Mouse (Mus musculus) myocyte (in vitro differentiated cells): ENCODE measurements at regions not wholly inside any gene's neighbourhood (a gene's known extent, or its start where the extent isn't known, plus 50 kb on each side); places are given as distances from the start of the nearest gene placed in this dataset.

Experiments used
- H3K27me3 ChIP-seq: one replicate; pipeline ENCODE4 v1.6.1; 2011; ENCODE audit not compliant: control insufficient read depth, insufficient read depth, insufficient read length
- H3K36me3 ChIP-seq: one replicate; pipeline ENCODE4 v1.6.1; 2011; ENCODE audit not compliant: control insufficient read depth, insufficient read depth
- H3K4me2 ChIP-seq: one replicate; pipeline ENCODE4 v1.6.1; 2011; ENCODE audit warnings: low read depth, control low read depth
- H3K4me3 ChIP-seq: one replicate; pipeline ENCODE4 v1.5.1; 2011; ENCODE audit warnings: mild to moderate bottlenecking, control low read depth, moderate library complexity
- H3K79me2 ChIP-seq: one replicate; pipeline ENCODE4 v1.6.1; 2011; ENCODE audit not compliant: control insufficient read depth, insufficient read depth
- H3ac ChIP-seq: one replicate; pipeline ENCODE4 v1.6.1; 2011; ENCODE audit not compliant: control insufficient read depth, insufficient read length
- CEBPB ChIP-seq: IDR thresholded peaks from 2 replicates; pipeline ENCODE4 v1.6.1; 2011; ENCODE audit warnings: mild to moderate bottlenecking, moderate library complexity; ENCODE audit not compliant: poor library complexity, insufficient read depth, severe bottlenecking
- E2F4 ChIP-seq: IDR thresholded peaks from one replicate; pipeline ENCODE4 v1.6.1; 2011; ENCODE audit warnings: mild to moderate bottlenecking, control low read depth, moderate library complexity; ENCODE audit not compliant: insufficient read depth
- MAX ChIP-seq: IDR thresholded peaks from one replicate; pipeline ENCODE4 v1.6.1; 2011; ENCODE audit warnings: low read depth, mild to moderate bottlenecking, control low read depth
- MYOD1 ChIP-seq, 3 experiments: IDR thresholded peaks; one replicate each; pipeline ENCODE4 v1.6.1; 2011; ENCODE audit warnings: control low read depth in 2 of 3, low read depth in 2 of 3, mild to moderate bottlenecking in 2 of 3, moderate library complexity in 1 of 3; ENCODE audit not compliant: insufficient read length in 2 of 3, control insufficient read depth in 1 of 3
- MYOG ChIP-seq, 3 experiments: IDR thresholded peaks; one replicate each; pipeline ENCODE4 v1.6.1; 2011; ENCODE audit warnings: control low read depth in 2 of 3, low read depth in 2 of 3, mild to moderate bottlenecking in 2 of 3; ENCODE audit not compliant: insufficient read length in 2 of 3, control insufficient read depth in 1 of 3, insufficient read depth in 1 of 3
- POLR2A ChIP-seq: IDR thresholded peaks from one replicate; pipeline ENCODE4 v1.6.1; 2011; ENCODE audit warnings: low read depth, mild to moderate bottlenecking, control low read depth, moderate library complexity; ENCODE audit not compliant: insufficient read length
- POLR2AphosphoS2 ChIP-seq: IDR thresholded peaks from one replicate; pipeline ENCODE4 v1.6.1; 2011; ENCODE audit warnings: low read depth, control low read depth; ENCODE audit not compliant: insufficient read length
- REST ChIP-seq: IDR thresholded peaks from one replicate; pipeline ENCODE4 v1.6.1; 2011; ENCODE audit warnings: mild to moderate bottlenecking, control low read depth, moderate library complexity; ENCODE audit not compliant: insufficient read depth, insufficient read length
- SRF ChIP-seq: IDR thresholded peaks from one replicate; pipeline ENCODE4 v1.6.1; 2011; ENCODE audit warnings: low read depth; ENCODE audit not compliant: control insufficient read depth, insufficient read length
- TCF12 ChIP-seq: IDR thresholded peaks from one replicate; pipeline ENCODE4 v1.6.1; 2011; ENCODE audit warnings: mild to moderate bottlenecking, control low read depth; ENCODE audit not compliant: poor library complexity, insufficient read depth, severe bottlenecking
- TCF3 ChIP-seq: IDR thresholded peaks from one replicate; pipeline ENCODE4 v1.6.1; 2011; ENCODE audit warnings: low read depth, control low read depth; ENCODE audit not compliant: insufficient read length
- USF1 ChIP-seq: IDR thresholded peaks from one replicate; pipeline ENCODE4 v1.6.1; 2011; ENCODE audit warnings: low read depth, mild to moderate bottlenecking, control low read depth, moderate library complexity

GRCm38 (mm10) chr8:10695181-10695580 lies 313.1 kb downstream of the Irs2 start:
- H3ac ChIP-seq: no peak overlapping the region
- H3K27me3 ChIP-seq: no peaks in the 10 kb centered on the region
- no peak overlapping the region for H3K4me3 ChIP-seq
- TF ChIP-seq MAX (no peak), REST (no peak), MYOD1 (IDR thresholded peaks at IDR 0.05; ENCODE audit: control insufficient read depth in 1 of 3, insufficient read length in 2 of 3, low read depth in 2 of 3) (no peak), POLR2A (no peak), CEBPB (no peak), MYOG (IDR thresholded peaks at IDR 0.05; ENCODE audit: control insufficient read depth in 1 of 3, insufficient read depth in 1 of 3, insufficient read length in 2 of 3, low read depth in 2 of 3) (no peak)
- H3K36me3 ChIP-seq: no peaks in the 10 kb centered on the region
- H3K4me2 ChIP-seq: no peak overlapping the region
- H3K79me2 ChIP-seq: no peaks in the 10 kb centered on the region

DNA sequence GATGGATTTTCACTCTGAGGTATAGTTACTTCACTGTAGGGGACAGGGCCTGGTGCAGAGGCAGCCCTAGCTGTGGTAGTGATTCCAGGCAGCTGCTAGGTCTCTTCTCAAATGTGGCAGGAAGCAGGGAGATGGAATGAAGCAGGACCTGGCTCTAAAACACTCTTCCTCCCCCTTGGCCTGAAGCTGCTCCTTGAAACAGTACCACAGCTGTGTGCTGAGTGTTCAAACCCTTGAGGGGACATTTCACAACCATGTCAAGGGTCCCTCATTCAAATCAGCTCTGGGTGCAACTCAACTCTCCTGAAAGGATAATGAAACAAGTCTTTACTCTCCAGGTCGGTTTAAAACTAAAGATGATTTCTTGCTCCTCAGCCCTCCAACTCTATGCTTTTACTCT lies 317.6 kb downstream of the Irs2 start:
- Histone ChIP-seq H3K27me3 (no peaks in the 10 kb centered on the region), H3K4me2 (no peak overlapping the region), H3K4me3 (no peak overlapping the region), H3K79me2 (no peaks in the 10 kb centered on the region), H3K36me3 (no peaks in the 10 kb centered on the region), H3ac (no peak overlapping the region)
- TF ChIP-seq E2F4 (no peak), POLR2AphosphoS2 (no peak), REST (no peak), MYOG (IDR thresholded peaks at IDR 0.05; ENCODE audit: control insufficient read depth in 1 of 3, insufficient read depth in 1 of 3, insufficient read length in 2 of 3, low read depth in 2 of 3) (no peak), TCF3 (no peak), USF1 (no peak), SRF (no peak), MAX (no peak), MYOD1 (IDR thresholded peaks at IDR 0.05; ENCODE audit: control insufficient read depth in 1 of 3, insufficient read length in 2 of 3, low read depth in 2 of 3) (no peak)

- H3K4me2 ChIP-seq: no peak overlapping the region
- no peaks in the 10 kb centered on the region for H3K36me3 ChIP-seq
- H3K4me3 ChIP-seq: no peak overlapping the region
- H3K27me3 ChIP-seq: no peaks in the 10 kb centered on the region
- no peak overlapping the region for H3ac ChIP-seq
- no peak for TF ChIP-seq POLR2A
- TF ChIP-seq MYOD1 (IDR thresholded peaks at IDR 0.05; ENCODE audit: control insufficient read depth in 1 of 3, insufficient read length in 2 of 3, low read depth in 2 of 3): no peak
- TF ChIP-seq REST: no peak
- H3K79me2 ChIP-seq: no peaks in the 10 kb centered on the region
These were observed 318.4 kb downstream of the Irs2 start for GRCm38 (mm10) chr8:10689881-10690280.

GRCm38 (mm10) chr8:10687867-10688561 lies 320.2 kb downstream of the Irs2 start:
- no peak overlapping the region for H3ac ChIP-seq
- no peak overlapping the region for H3K4me3 ChIP-seq
- no peak overlapping the region for H3K4me2 ChIP-seq
- no peaks in the 10 kb centered on the region for H3K36me3 ChIP-seq
- no peaks in the 10 kb centered on the region for H3K79me2 ChIP-seq
- TF ChIP-seq POLR2AphosphoS2: no peak
- no peak for TF ChIP-seq POLR2A
- TF ChIP-seq MAX: no peak
- no peak for TF ChIP-seq TCF12
- TF ChIP-seq MYOG (IDR thresholded peaks at IDR 0.05; ENCODE audit: control insufficient read depth in 1 of 3, insufficient read depth in 1 of 3, insufficient read length in 2 of 3, low read depth in 2 of 3): no peak
- no peak for TF ChIP-seq MYOD1 (IDR thresholded peaks at IDR 0.05; ENCODE audit: control insufficient read depth in 1 of 3, insufficient read length in 2 of 3, low read depth in 2 of 3)
- no peak for TF ChIP-seq TCF3
- no peak for TF ChIP-seq REST
- no peak for TF ChIP-seq CEBPB
- no peak for TF ChIP-seq USF1
- TF ChIP-seq E2F4: no peak
- no peak for TF ChIP-seq SRF
- H3K27me3 ChIP-seq: no peaks in the 10 kb centered on the region
